Mouse (Mus musculus) heart, adult 11 months (tissue): ENCODE results near the gene Gm1330.
"Not testable (repeated sequence)": the region's sequence is repeated elsewhere in the genome, so short reads cannot be mapped to it uniquely, and the experiment has no call there.

Experiments
- DNase-seq: peaks from one replicate; pipeline ENCODE4 v3.0.0; 2022

The Gm1330 gene

DNA sequence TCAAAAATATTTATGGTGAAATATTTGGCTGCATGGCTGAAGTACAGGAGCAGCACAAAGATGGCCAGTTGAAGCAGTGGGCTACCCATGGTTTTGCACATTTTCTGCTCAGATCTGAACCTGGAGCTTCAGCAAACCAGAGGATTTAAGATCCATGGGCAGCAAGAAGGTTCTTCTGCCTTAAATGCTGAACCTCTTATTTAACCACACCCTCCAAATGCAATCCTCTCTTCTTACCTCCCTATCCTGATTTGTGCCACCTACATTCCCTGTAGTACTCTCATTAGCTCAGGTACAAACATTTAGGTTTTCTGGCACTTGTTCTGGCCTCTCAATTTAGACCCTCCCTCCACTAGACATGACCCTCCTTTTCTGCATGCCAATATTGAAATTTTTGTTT, at the start of gene Gm1330:
Gene Gm1330 (minus strand): TSS at position 101 of the 400 bp plus-strand sequence.
- DNase-seq: no peak

DNA sequence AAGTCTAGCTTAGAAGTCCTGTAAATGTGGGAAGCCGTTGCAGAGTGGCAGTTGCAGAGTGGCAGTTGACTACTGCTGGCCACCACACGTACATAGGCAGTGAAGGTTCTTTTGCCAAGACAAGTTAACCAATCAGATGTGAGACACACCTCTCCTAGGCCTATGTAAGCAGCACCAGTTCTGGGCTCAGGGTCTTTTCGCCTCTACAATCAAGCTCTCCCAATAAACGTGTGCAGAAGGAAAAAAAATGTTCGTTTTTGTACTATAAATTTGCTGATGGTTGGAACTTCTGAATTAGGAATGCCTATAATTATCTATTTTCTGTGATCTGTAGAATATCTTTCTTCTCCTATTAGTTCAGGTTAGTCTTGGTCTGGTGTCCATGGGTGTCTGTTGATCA, 14.1 kb upstream of the Gm1330 start, which contains the start of gene Gm10750:
Gene Gm10750 (minus strand): TSS at position 101 of the 400 bp plus-strand sequence.
- not testable (repeated sequence) for DNase-seq

DNA sequence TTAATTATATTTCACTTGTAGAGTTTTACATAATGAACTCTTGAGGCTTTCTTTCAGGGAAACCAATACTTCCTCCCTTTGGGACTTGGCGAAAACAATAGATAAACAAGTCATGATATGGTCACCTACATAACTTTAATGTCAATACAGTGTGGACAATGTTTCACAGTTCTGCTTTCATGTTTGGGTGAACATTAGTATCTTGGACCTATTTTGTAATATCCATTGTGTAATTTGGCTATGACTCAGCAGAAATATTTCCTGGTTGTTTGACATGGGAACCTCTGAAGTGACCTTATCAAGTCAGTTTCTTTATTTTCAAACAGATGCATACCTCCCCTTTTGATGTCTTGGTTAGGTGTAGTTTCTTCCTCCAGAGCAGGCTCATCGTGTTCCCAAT, 1.8 kb upstream of the Gm1330 start:
- DNase-seq: no peak

DNA sequence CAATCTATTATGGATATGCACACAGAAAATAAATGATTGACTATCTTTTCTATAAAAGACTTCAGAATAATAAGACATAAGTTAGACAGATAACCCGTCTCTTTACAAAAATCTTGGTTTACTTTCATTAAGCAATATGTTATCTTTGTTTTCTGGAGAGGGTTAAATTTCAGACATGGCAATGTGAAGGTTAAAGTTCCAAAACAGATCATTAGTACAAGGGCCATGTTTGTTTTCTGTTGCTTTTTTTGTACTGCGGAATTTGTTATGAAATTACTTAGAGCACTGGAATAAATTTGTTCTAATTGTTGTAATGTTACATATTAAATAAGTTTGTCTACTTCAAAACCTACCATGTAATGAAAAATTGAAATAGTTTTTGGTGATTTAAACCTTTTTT, 7.9 kb downstream of the Gm1330 start:
- DNase-seq: no peak
